Mouse (Mus musculus): ENCODE results near the gene Actr3. TPM values are rescaled to one million over a fixed set of nuclear protein-coding genes. Genes with fewer than 3 reads are reported as not detected.

Actr3 gene
- polyA plus RNA-seq, 1 experiment from 2014 or later, result 304 TPM

DNA sequence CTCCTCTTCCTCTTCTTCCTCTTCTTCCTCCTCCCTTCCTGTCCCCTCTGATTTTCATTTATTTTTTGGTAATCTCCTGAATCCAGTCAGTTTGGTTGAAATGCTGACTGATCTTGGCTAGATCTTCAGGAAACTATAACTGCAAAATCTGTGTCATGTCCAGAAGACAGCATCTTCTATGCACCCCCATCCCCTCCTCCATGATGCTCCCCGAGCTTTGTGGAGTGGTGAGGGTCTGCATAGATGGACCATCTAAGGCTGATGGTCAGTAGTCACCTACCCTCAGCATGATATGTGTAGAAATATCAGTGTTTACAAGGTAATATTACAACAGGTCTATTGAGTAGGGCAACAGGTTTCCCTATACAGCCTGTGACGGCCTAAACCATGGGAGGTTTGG, 1.6 kb upstream of the Actr3 start:
- no peak for ATAC-seq (ENCODE audit: insufficient number of reproducible peaks, insufficient read depth, low FRiP score, low read depth)
- no peaks in the 10 kb centered on the region for H3K9me3 ChIP-seq (ENCODE audit: control insufficient read depth, low read length)
- H3K9ac ChIP-seq (ENCODE audit: low read length), result no peak overlapping the region
- H3K4me1 ChIP-seq (ENCODE audit: control insufficient read depth in 2 of 2, insufficient read depth in 2 of 2, low read length in 2 of 2), result peaks cover 5 to 10% of the 10 kb centered on the region in 2 experiments; a peak in 3 of 4 replicates
- H3K4me2 ChIP-seq (ENCODE audit: low read length), result no peak overlapping the region
- no peaks in the 10 kb centered on the region for H3K27me3 ChIP-seq (ENCODE audit: control insufficient read depth, insufficient read depth, low read length)
- no peak overlapping the region for H3K27ac ChIP-seq (replicated peaks in 1 of 2; ENCODE audit: control insufficient read depth in 1 of 2, insufficient read depth in 1 of 2, low read depth in 2 of 2, low read length in 2 of 2)
- no peaks in the 10 kb centered on the region for H3K36me3 ChIP-seq (ENCODE audit: control insufficient read depth, insufficient read depth, low read length)
- 81% methylated on average over 2 of the region's 2 CpGs for WGBS
- no peak overlapping the region for H3K4me3 ChIP-seq (ENCODE audit: control insufficient read depth in 1 of 2, insufficient read depth in 1 of 2, low read depth in 1 of 2, low read length in 2 of 2)

DNA sequence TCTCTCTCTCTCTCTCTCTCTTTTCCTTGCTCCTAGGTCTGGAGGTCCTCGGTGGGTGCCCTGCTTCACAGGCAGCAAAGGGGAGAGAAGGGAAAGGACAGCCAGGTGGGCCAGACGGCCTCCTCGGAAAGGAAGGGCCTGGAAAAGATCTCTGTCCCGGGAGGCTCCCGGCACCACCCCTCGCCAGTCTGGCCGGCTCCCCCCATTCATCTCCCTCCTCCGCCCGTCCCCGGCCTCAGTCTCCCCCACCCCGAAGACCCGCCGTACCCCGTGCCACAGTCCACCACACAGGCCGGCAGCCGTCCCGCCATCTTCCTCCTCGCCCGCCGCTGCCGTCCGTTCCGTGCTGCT, 534 bp downstream of the Actr3 start:
- Histone ChIP-seq H3K4me2 (ENCODE audit: low read length) (peak overlapping the region; percentile 79), H3K36me3 (ENCODE audit: control insufficient read depth, insufficient read depth, low read length) (no peaks in the 10 kb centered on the region), H3K4me3 (ENCODE audit: control insufficient read depth in 1 of 2, insufficient read depth in 1 of 2, low read depth in 1 of 2, low read length in 2 of 2) (peak overlapping the region; percentile 72 to 92), H3K9ac (ENCODE audit: low read length) (peak overlapping the region; percentile 92), H3K27ac (replicated peaks in 1 of 2; ENCODE audit: control insufficient read depth in 1 of 2, insufficient read depth in 1 of 2, low read depth in 2 of 2, low read length in 2 of 2) (peak overlapping the region; percentile 99), H3K27me3 (ENCODE audit: control insufficient read depth, insufficient read depth, low read length) (no peaks in the 10 kb centered on the region), H3K4me1 (ENCODE audit: control insufficient read depth in 2 of 2, insufficient read depth in 2 of 2, low read length in 2 of 2) (peaks cover 5 to 32% of the 10 kb centered on the region in 2 experiments; a peak in 3 of 4 replicates), H3K9me3 (ENCODE audit: control insufficient read depth, low read length) (no peaks in the 10 kb centered on the region)
- peak; percentile 28; the same call in 1 of the 2 replicates for ATAC-seq (ENCODE audit: insufficient number of reproducible peaks, insufficient read depth, low FRiP score, low read depth)
- WGBS, result 1% methylated on average over 14 of the region's 23 CpGs

DNA sequence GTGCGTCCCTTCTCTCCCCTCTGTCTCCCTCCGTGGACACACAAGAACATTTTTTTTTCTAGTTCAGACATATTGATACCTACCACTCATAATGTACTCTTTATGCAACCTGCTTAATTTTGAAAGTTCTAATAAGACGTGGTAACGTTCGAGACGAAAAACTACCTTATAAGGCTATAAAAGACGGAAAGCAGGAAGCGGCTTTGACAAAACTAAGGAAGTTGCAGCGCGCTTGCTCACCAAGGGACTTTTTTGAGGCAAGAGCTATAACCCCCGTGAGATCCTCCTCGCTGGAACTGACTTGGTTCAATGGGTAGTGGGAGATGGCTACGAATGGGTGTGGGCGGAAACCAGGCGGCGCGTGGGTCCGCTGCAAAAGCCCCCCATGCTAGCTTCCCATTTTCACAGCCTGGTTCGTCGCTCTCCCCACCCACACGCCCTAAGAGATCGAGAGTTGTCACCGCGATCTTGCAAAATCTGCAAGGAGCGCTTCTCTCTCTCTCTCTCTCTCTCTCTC, 984 bp downstream of the Actr3 start:
- Histone ChIP-seq H3K9ac (ENCODE audit: low read length) (peak overlapping the region; percentile 92), H3K4me1 (ENCODE audit: control insufficient read depth in 2 of 2, insufficient read depth in 2 of 2, low read length in 2 of 2) (peaks cover 5 to 37% of the 10 kb centered on the region in 2 experiments; a peak in 3 of 4 replicates), H3K36me3 (ENCODE audit: control insufficient read depth, insufficient read depth, low read length) (no peaks in the 10 kb centered on the region), H3K4me3 (ENCODE audit: control insufficient read depth in 1 of 2, insufficient read depth in 1 of 2, low read depth in 1 of 2, low read length in 2 of 2) (peak overlapping the region; percentile 72 to 92), H3K4me2 (ENCODE audit: low read length) (peak overlapping the region; percentile 79), H3K9me3 (ENCODE audit: control insufficient read depth, low read length) (no peaks in the 10 kb centered on the region), H3K27ac (replicated peaks in 1 of 2; ENCODE audit: control insufficient read depth in 1 of 2, insufficient read depth in 1 of 2, low read depth in 2 of 2, low read length in 2 of 2) (peak overlapping the region; percentile 99), H3K27me3 (ENCODE audit: control insufficient read depth, insufficient read depth, low read length) (no peaks in the 10 kb centered on the region)
- ATAC-seq (ENCODE audit: insufficient number of reproducible peaks, insufficient read depth, low FRiP score, low read depth), result no peak
- WGBS, result under 1% methylated on average over 25 of the region's 25 CpGs

DNA sequence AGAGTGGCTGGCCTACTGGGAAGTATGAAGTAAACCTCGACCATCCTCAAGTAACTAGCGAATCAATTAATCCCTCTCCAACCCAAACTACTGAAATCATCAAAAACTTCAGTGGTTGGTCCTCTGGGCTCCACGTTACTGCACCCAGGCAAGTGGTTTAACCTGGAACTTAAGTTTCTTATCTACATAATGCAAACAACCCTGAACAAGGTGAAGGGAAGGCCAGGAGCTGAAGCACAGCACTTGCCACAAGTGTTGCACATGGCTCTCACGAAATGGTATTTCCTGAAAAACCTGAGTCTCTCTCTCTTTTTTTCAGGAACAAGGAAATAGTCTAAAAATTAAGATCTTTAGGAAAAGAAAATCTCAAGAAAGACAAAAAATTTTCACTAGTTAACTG, 4.2 kb downstream of the Actr3 start:
- Histone ChIP-seq H3K4me3 (ENCODE audit: control insufficient read depth in 1 of 2, insufficient read depth in 1 of 2, low read depth in 1 of 2, low read length in 2 of 2) (peak overlapping the region in 1 of 2 experiments; percentile 11; a peak in 2 of 4 replicates), H3K9ac (ENCODE audit: low read length) (peak overlapping the region; percentile 92), H3K4me2 (ENCODE audit: low read length) (peak overlapping the region; percentile 79), H3K27ac (replicated peaks in 1 of 2; ENCODE audit: control insufficient read depth in 1 of 2, insufficient read depth in 1 of 2, low read depth in 2 of 2, low read length in 2 of 2) (peak overlapping the region in 1 of 2 experiments; percentile 53; a peak in 1 of 4 replicates), H3K27me3 (ENCODE audit: control insufficient read depth, insufficient read depth, low read length) (no peaks in the 10 kb centered on the region), H3K9me3 (ENCODE audit: control insufficient read depth, low read length) (no peaks in the 10 kb centered on the region), H3K4me1 (ENCODE audit: control insufficient read depth in 2 of 2, insufficient read depth in 2 of 2, low read length in 2 of 2) (peaks cover 5 to 58% of the 10 kb centered on the region in 2 experiments; a peak in 3 of 4 replicates), H3K36me3 (ENCODE audit: control insufficient read depth, insufficient read depth, low read length) (no peaks in the 10 kb centered on the region)
- ATAC-seq (ENCODE audit: insufficient number of reproducible peaks, insufficient read depth, low FRiP score, low read depth), result no peak
- WGBS, result 47% methylated on average over 4 of the region's 4 CpGs

DNA sequence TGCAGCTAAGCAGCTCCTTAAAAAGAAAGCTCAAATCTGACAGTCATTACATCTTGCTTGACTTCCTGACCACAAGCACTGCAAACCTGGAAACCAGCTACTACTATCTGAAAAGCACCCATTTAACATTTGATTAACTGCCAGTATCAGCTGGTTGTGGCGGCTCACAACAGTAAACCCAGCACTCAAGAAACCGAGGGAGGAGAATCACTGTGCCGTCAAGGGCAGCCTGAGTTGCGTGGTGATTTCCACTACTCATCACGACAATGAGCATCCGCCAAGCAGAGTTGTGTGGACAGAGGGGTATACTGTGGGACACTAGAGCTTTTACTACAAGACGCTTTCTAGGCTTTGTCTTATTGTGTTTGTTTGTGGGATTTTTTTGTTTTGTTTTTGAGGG, 4.8 kb downstream of the Actr3 start:
- Histone ChIP-seq H3K4me1 (ENCODE audit: control insufficient read depth in 2 of 2, insufficient read depth in 2 of 2, low read length in 2 of 2) (peaks cover 2 to 59% of the 10 kb centered on the region in 2 experiments; a peak in 3 of 4 replicates), H3K9ac (ENCODE audit: low read length) (peak overlapping the region; percentile 92), H3K36me3 (ENCODE audit: control insufficient read depth, insufficient read depth, low read length) (no peaks in the 10 kb centered on the region), H3K4me3 (ENCODE audit: control insufficient read depth in 1 of 2, insufficient read depth in 1 of 2, low read depth in 1 of 2, low read length in 2 of 2) (peak overlapping the region in 1 of 2 experiments; percentile 11; a peak in 2 of 4 replicates), H3K4me2 (ENCODE audit: low read length) (peak overlapping the region; percentile 79), H3K27ac (replicated peaks in 1 of 2; ENCODE audit: control insufficient read depth in 1 of 2, insufficient read depth in 1 of 2, low read depth in 2 of 2, low read length in 2 of 2) (peak overlapping the region in 1 of 2 experiments; percentile 53; a peak in 1 of 4 replicates), H3K27me3 (ENCODE audit: control insufficient read depth, insufficient read depth, low read length) (no peaks in the 10 kb centered on the region), H3K9me3 (ENCODE audit: control insufficient read depth, low read length) (no peaks in the 10 kb centered on the region)
- WGBS, result 20% methylated on average over 7 of the region's 7 CpGs
- ATAC-seq (ENCODE audit: insufficient number of reproducible peaks, insufficient read depth, low FRiP score, low read depth), result no peak

DNA sequence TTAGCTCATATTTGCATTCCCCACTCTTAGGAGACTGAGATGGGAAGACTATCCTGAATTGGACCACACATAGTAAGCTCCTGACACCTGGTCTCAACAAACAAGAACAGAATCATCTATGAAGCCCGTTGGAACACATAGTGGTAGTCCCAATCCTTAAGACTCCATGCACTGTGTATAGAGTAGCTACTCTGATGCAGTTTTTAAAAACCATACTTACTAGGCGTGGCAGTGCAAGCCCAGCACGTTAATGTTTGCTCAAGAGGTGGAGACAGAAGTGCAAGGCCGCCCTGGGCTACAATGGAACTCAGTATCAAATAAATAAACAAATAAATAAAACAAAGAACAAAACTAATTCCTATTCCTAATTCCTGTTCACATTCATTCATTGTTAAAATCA, 5.5 kb downstream of the Actr3 start:
- peaks cover 2 to 67% of the 10 kb centered on the region in 2 experiments; a peak in 3 of 4 replicates for H3K4me1 ChIP-seq (ENCODE audit: control insufficient read depth in 2 of 2, insufficient read depth in 2 of 2, low read length in 2 of 2)
- peak overlapping the region in 1 of 2 experiments; percentile 4; a peak in 1 of 4 replicates for H3K27ac ChIP-seq (replicated peaks in 1 of 2; ENCODE audit: control insufficient read depth in 1 of 2, insufficient read depth in 1 of 2, low read depth in 2 of 2, low read length in 2 of 2)
- 77% methylated on average over 4 of the region's 4 CpGs for WGBS

DNA sequence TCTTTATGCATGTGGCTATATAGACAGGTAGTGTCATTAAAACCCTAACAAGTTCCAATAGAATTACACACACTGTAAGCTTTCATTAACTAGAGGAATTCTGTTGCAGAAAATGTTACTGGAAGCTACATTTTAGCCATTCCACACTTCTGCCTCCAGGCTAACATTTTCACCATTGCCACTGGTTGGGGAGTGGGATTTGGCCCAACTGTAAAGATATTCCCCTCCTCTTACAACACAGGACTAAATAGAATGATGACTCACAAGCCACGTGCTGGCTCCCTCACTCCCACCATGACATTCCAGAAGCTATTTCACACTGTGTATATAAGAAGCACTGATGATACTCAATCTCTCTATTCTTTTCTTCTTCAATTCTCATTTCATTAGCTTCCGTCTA, 7.2 kb downstream of the Actr3 start:
- no peak overlapping the region for H3K9ac ChIP-seq (ENCODE audit: low read length)
- H3K36me3 ChIP-seq (ENCODE audit: control insufficient read depth, insufficient read depth, low read length), result no peaks in the 10 kb centered on the region
- WGBS, result 26% methylated on average over 2 of the region's 2 CpGs
- no peaks in the 10 kb centered on the region for H3K27me3 ChIP-seq (ENCODE audit: control insufficient read depth, insufficient read depth, low read length)
- peak overlapping the region; percentile 4; the same call in 1 of the 2 replicates for H3K4me2 ChIP-seq (ENCODE audit: low read length)
- no peak for ATAC-seq (ENCODE audit: insufficient number of reproducible peaks, insufficient read depth, low FRiP score, low read depth)
- H3K27ac ChIP-seq (replicated peaks in 1 of 2; ENCODE audit: control insufficient read depth in 1 of 2, insufficient read depth in 1 of 2, low read depth in 2 of 2, low read length in 2 of 2), result peak overlapping the region in 1 of 2 experiments; percentile 54; a peak in 2 of 4 replicates
- H3K9me3 ChIP-seq (ENCODE audit: control insufficient read depth, low read length), result no peaks in the 10 kb centered on the region
- H3K4me1 ChIP-seq (ENCODE audit: control insufficient read depth in 2 of 2, insufficient read depth in 2 of 2, low read length in 2 of 2), result peaks cover 2 to 69% of the 10 kb centered on the region in 2 experiments; a peak in 3 of 4 replicates
- H3K4me3 ChIP-seq (ENCODE audit: control insufficient read depth in 1 of 2, insufficient read depth in 1 of 2, low read depth in 1 of 2, low read length in 2 of 2), result no peak overlapping the region

More for the DNA sequence above, 5.5 kb downstream of the Actr3 start:
- Histone ChIP-seq H3K4me2 (ENCODE audit: low read length) (peak overlapping the region; percentile 3; the same call in 1 of the 2 replicates), H3K9me3 (ENCODE audit: control insufficient read depth, low read length) (no peaks in the 10 kb centered on the region), H3K4me3 (ENCODE audit: control insufficient read depth in 1 of 2, insufficient read depth in 1 of 2, low read depth in 1 of 2, low read length in 2 of 2) (no peak overlapping the region), H3K9ac (ENCODE audit: low read length) (no peak overlapping the region), H3K27me3 (ENCODE audit: control insufficient read depth, insufficient read depth, low read length) (no peaks in the 10 kb centered on the region), H3K36me3 (ENCODE audit: control insufficient read depth, insufficient read depth, low read length) (no peaks in the 10 kb centered on the region)
- ATAC-seq (ENCODE audit: insufficient number of reproducible peaks, insufficient read depth, low FRiP score, low read depth), result no peak
